Mouse (Mus musculus) lung, postnatal 10 days (tissue): Measurements from ENCODE around the gene Nsun6.

Source experiments
- DNase-seq: peaks from one replicate; pipeline ENCODE4 v3.0.0; 2021

The Nsun6 gene

DNA sequence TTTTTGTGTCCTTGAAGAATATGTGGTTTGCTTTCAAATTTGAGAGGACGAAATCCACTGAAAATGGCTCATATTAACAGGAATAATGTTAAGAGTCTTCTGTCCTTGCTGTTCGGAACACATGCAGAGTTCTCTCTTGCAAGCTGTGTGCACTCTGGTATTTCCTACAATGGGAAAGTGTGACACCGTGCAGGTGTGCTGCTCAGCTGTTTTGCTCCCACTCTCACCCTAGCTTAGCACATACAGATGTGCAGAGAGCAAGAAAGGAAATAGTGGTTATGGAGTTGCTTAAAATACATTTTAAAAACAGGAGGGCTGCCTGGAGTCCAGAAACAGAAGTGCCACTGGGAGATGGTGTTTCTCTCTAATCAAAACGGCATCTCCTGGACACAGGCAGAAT, 65.5 kb downstream of the Nsun6 start:
- no peak for DNase-seq

DNA sequence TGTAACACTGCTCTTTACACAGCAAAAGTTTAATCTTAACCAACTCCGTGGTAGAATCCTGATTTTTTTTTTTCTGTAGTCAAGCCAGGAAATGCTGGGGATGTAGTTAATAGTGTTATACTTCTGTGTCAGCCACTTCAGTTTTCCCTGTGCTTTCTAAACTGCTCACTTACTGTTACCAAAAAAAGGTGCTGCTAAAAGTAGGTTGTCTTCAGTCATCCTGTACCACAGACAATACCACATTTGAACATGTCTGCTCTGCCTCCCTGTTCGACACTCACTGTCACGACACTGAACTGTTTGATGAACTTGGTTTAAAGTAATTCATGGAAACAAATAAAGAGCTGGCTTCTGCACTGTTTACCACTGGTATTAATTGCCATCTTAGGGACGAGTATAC, 66.4 kb downstream of the Nsun6 start:
- no peak for DNase-seq

DNA sequence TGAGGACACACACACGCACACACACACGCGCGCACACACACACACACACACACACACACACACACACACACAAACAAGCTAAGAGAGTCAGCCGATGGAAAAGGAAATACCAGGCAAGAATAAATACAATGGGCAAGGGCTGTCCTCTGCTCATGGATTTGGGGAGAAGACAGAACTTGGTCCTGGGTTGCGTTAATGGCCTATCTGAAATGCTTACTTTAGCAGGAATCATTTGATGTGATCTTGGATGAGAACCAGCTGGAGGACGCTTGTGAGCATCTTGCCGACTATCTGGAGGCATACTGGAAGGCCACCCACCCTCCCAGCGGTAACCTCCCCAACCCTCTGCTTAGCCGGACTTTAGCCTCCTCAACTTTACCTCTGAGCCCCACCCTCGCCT, 70.8 kb downstream of the Nsun6 start:
- peak; percentile 20 for DNase-seq

DNA sequence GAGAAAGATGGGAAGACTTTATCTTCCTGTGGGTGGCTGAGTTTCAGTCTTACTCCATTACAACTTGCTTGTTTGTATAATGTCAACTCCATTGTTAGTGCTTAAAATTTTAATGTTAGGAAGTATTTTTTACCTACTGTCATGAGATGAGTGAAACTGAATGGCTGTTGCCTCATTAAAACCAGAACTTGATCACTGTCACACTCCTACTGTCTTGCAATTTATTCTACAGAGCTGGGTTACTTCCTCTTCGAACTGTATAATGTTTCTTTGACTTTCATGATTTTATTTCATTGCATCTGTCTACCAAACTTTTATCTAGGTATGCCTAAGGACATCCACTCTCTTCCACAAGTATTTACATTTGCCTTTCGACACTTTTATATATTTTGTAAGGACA, 93.4 kb downstream of the Nsun6 start:
- DNase-seq: no peak

DNA sequence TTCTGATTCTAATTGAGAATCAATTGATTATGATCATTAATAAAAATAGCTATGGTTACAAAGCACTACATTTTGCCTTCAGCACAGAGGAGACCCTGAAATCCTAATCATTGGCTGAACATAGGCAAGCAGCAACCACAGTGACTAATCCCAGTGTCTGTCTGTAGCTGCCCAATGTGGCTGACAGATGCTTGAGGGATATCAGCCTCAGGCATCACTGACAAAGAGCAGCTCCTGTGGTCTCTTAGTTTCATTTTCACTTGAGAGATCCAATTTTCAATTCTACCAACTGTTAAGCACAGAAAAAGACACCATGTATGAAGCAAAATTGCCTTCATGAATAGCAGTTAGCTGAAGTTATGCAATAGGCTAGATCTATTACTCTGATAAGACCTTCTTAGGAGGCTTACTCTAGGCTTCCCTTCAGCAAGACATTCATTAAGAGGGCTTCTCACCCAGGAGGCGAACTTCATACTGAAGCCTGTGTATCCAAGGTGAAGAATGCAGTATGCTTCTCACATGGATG, 93.8 kb downstream of the Nsun6 start:
- no peak for DNase-seq

DNA sequence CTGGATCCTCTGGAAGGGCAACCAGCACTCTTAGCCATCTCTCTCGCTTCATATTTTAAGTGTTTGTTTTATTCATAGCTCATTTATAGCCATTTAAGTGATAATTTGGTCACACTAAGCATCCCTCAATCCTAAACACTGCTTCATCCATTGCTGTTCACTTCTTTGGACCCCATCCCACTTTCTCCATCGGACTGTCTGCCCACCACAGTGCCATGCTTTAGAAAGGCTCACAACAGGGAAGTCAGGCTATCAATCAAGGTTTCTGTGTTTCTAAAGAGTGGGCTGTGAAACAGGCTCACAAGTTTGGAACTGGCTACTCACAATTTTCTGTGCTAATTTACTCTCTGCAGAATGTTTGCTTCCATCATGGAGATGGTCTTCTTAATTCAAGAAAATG, 101.8 kb downstream of the Nsun6 start:
- DNase-seq: no peak
